Mouse (Mus musculus): ENCODE measurements around the gene Capn9.

The Capn9 gene

DNA sequence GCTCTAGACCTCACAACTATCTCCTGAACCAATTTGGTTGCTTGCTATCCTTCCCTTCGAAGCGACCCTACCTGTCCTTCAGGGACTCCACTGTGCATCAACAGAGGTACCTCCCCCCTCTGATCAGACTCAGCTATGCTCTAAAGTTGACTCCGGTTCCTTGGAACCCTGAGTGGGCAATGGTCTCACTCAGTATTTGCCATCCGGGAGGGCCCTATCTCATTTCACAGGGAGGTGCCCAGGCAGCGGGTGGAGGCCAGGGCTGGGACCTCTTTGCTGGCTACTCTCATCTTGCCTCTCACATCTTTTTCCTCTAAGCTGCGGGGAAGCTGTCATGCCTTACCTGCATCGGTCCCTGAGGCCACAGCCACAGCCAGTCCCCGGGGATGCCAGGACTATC, at the start of gene Capn9:
Gene Capn9, plus strand, starts transcription at position 301 of the 400 bp plus-strand sequence.
- ChIA-PET CTCF (interaction anchor here in 3 of 4 experiments (0.8 to 1.6 kb wide), 7 partner anchors 12 to 189 kb away, joined by 3 to 5 read pairs (median 4); no protein-coding TSS in a partner anchor), POLR2A (interaction anchor here in 2 of 4 experiments (1.0 to 3.0 kb wide), 3 partner anchors 10 to 55 kb away, joined by 3 to 9 read pairs (median 5); partner anchors contain the start of gene Cog2 (in 1 of the 2))

- POLR2A ChIA-PET = interaction anchor here in 1 of 4 experiments (1.0 kb wide), 1 partner anchor 122 kb away, joined by 3 read pairs; no protein-coding TSS in a partner anchor
- CTCF ChIA-PET = interaction anchor here in 2 of 4 experiments (0.6 to 1.2 kb wide), 2 partner anchors 37 to 82 kb away, joined by 3 to 6 read pairs; no protein-coding TSS in a partner anchor
Observed at GRCm38 (mm10) chr8:124526261-124526660, 49.6 kb upstream of the Capn9 start.

GRCm38 (mm10) chr8:124530076-124530475, 45.8 kb upstream of the Capn9 start:
- ChIA-PET POLR2A (interaction anchor here in 2 of 4 experiments (1.1 to 2.2 kb wide), 3 partner anchors 10 to 442 kb away, joined by 3 to 7 read pairs (median 6); partner anchors contain the start of gene Cog2 (in 1 of the 2)), CTCF (interaction anchor here in 1 of 4 experiments (1.0 kb wide), 1 partner anchor 9 kb away, joined by 3 read pairs; the partner anchor contains the start of gene Cog2)

DNA sequence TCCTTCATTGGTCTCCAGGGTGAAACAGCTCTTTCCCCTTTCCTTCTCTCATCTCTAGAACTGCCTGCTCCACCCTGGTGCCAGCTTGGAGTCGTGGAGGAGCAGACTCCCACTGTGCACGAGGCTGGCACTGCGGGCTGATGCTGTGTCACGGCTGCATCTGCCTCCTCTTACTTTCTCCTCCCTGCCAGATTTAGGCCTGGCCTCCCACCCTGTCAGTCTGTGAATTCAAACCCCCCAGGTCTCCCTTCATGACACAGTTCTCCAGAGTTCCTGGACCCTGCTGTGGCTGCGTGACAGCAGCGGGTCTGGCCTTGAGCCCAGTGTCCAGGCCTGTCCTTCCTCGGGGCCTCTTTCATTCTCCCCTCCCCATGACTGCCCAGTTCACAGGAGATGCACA, 45.4 kb upstream of the Capn9 start:
- CTCF ChIA-PET = interaction anchor here in 1 of 4 experiments (1.0 kb wide), 1 partner anchor 10 kb away, joined by 3 read pairs; the partner anchor contains the start of gene Cog2
- POLR2A ChIA-PET = interaction anchor here in 1 of 4 experiments (1.6 to 2.2 kb wide), 3 partner anchors 10 to 15 kb away, joined by 3 to 7 read pairs (median 6); partner anchors contain the start of gene Cog2

DNA sequence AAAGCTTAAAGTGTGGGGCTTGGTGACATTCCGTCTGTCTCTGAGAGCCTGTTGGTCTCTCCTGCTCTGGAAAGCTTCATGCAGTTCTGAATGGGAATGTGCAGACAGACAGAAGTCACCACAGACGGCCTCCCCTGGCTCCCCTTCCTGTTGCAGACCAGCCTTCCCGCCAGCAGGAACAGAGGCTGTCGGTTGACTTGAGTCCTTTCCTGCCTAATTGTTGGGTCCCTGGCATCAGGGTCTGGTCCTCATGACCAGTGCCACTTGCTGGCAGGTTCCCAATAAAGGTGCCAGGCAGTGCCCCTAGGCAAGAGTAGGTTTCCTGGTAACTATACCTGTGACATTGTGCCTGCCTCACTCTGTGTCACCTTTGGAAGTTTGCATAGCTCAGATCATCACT, 44.9 kb upstream of the Capn9 start:
- POLR2A ChIA-PET = interaction anchor here in 2 of 4 experiments (1.4 to 2.2 kb wide), 4 partner anchors 10 to 15 kb away, joined by 3 to 7 read pairs (median 6); partner anchors contain the start of gene Cog2 (in 1 of the 2)

DNA sequence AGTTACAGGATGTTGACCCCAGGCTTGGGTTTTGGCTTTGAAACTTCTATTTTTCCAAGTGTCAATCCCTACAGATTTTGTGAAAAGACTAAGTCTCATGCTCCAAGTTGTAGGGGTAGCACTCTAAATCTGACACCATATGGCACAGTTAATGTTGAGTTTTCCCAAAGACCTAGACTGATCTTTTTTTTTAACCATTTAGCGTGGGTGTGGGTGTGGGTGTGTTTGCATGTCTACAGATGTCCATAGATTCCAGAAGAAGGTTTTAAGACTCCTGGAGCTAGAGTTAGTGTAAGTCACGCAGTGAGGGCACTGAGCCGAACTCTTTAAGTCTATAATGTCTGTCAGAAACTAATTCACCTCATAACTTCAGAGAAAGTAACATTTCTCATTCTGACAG, 43.3 kb upstream of the Capn9 start:
- CTCF ChIA-PET = interaction anchor here in 1 of 4 experiments (1.5 kb wide), 1 partner anchor 13 kb away, joined by 3 read pairs; no protein-coding TSS in a partner anchor

More for the DNA sequence above, 44.9 kb upstream of the Capn9 start:
- CTCF ChIA-PET = interaction anchor here in 2 of 4 experiments (0.6 to 1.5 kb wide), 3 partner anchors 10 to 41 kb away, joined by 3 to 4 read pairs (median 3); partner anchors contain the start of gene Cog2 (in 1 of the 2)

GRCm38 (mm10) chr8:124535451-124535850, 40.5 kb upstream of the Capn9 start:
- ChIA-PET CTCF (interaction anchor here in 3 of 4 experiments (0.5 to 1.4 kb wide), 6 partner anchors 11 to 1212 kb away, joined by 3 to 14 read pairs (median 4); partner anchors contain the start of gene Cog2 (in 2 of the 3)), POLR2A (interaction anchor here in 3 of 4 experiments (0.7 to 3.0 kb wide), 9 partner anchors 9 to 337 kb away, joined by 3 to 21 read pairs (median 5); partner anchors contain the start of gene Cog2 (in 2 of the 3))

More for the DNA sequence above, 43.3 kb upstream of the Capn9 start:
- POLR2A ChIA-PET = interaction anchor here in 2 of 4 experiments (0.8 to 2.2 kb wide), 4 partner anchors 9 to 128 kb away, joined by 3 to 9 read pairs (median 4); partner anchors contain the start of gene Cog2 (in 2 of the 2)

- POLR2A ChIA-PET = interaction anchor here in 2 of 4 experiments (0.5 to 1.2 kb wide), 2 partner anchors 9 to 448 kb away, joined by 3 to 4 read pairs; no protein-coding TSS in a partner anchor
- CTCF ChIA-PET = no interaction called here
Observed at GRCm38 (mm10) chr8:124540906-124541305, 35.0 kb upstream of the Capn9 start.

- CTCF ChIA-PET = no interaction called here
- POLR2A ChIA-PET = no interaction called here
Observed at GRCm38 (mm10) chr8:124542001-124542400, 33.9 kb upstream of the Capn9 start.

- ChIA-PET POLR2A (interaction anchor here in 2 of 4 experiments (0.7 to 1.3 kb wide), 3 partner anchors 11 to 30 kb away, joined by 3 read pairs; no protein-coding TSS in a partner anchor), CTCF (interaction anchor here in 1 of 4 experiments (0.6 kb wide), 1 partner anchor 72 kb away, joined by 3 read pairs; no protein-coding TSS in a partner anchor)
Observed at GRCm38 (mm10) chr8:124543272-124543671, 32.6 kb upstream of the Capn9 start.

DNA sequence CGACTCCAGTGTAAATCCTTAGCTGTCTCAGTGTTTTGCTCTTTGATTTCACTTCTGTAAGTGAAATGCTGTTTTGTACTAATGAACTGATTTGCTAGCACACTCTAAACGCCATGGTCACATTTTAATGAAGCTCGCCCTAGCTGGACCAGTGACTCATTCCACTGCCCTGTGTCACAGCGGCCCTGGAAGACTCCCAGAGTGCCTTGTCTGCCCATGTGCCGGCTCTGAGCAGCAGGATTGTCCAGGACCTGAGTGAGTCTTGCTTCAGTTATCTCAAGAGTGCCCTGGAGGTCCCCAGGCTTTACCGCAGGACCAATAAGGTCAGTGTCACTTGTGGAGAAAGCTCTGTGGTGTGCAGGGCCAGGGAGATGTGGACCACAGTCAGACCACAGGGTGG, 29.5 kb upstream of the Capn9 start:
- CTCF ChIA-PET = interaction anchor here in 3 of 4 experiments (0.6 to 1.3 kb wide), 5 partner anchors 11 to 246 kb away, joined by 3 to 7 read pairs (median 3); partner anchors contain the start of gene Trim67 (in 1 of the 3)

DNA sequence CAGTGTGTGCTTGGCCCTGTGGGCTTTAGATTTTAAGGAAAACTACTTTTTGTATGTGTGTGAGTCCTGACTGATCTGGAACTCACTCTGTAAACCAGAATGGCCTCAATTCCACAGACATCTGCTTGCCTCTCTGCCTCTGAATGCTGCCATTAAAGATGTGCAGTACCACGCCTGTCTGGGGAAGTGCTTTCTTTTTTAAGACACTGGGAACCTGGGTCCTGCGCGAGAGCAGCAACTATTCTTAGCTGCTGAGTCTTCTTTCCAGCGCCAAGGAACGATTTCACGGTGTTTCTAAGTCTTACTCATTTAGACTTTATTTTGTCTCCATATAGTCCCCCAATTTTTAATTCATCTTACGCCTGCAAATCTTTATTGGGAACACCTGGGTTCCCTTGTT, 29.1 kb upstream of the Capn9 start:
- POLR2A ChIA-PET = interaction anchor here in 2 of 4 experiments (0.6 to 3.0 kb wide), 8 partner anchors 11 to 69 kb away, joined by 3 to 21 read pairs (median 3); partner anchors contain the start of gene Cog2 (in 1 of the 2)
- CTCF ChIA-PET = interaction anchor here in 2 of 4 experiments (0.6 to 1.1 kb wide), 3 partner anchors 12 to 246 kb away, joined by 3 to 4 read pairs (median 4); partner anchors contain the start of gene Trim67 (in 1 of the 2)

More for the DNA sequence above, 29.5 kb upstream of the Capn9 start:
- POLR2A ChIA-PET = interaction anchor here in 2 of 4 experiments (0.6 to 3.0 kb wide), 8 partner anchors 11 to 131 kb away, joined by 3 to 21 read pairs (median 3); no protein-coding TSS in a partner anchor

DNA sequence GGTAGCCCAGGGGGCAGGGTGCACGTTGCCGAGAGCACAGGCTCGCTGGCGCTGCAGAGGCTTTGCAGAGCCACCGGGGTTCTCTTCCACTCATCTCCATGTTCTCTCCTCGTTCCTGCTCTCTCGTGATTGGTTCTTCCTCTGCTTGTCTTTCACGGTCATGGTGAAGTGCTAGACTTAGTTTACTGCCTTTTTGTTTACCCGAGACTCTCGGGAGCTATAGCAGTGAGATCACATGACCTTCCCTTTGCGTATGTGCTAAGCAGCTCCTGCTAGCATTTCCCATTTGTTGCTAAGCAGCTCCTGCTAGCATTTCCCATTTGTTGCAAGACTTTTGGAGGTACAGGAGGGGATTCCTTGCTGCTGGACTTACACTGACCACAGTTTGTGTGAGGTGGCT, 28.6 kb upstream of the Capn9 start:
- POLR2A ChIA-PET = interaction anchor here in 2 of 4 experiments (0.6 to 3.0 kb wide), 9 partner anchors 11 to 69 kb away, joined by 3 to 21 read pairs (median 3); partner anchors contain the start of gene Cog2 (in 1 of the 2)
- CTCF ChIA-PET = interaction anchor here in 3 of 4 experiments (0.9 to 1.6 kb wide), 4 partner anchors 12 to 27 kb away, joined by 3 to 4 read pairs (median 4); partner anchors contain the start of gene Cog2 (in 1 of the 3)

GRCm38 (mm10) chr8:124548187-124548586, 27.7 kb upstream of the Capn9 start:
- POLR2A ChIA-PET = interaction anchor here in 3 of 4 experiments (0.6 to 1.9 kb wide), 8 partner anchors 8 to 29 kb away, joined by 3 to 5 read pairs (median 3); partner anchors contain the start of gene Cog2 (in 2 of the 3)
- CTCF ChIA-PET = interaction anchor here in 2 of 4 experiments (0.7 to 2.8 kb wide), 5 partner anchors 25 to 154 kb away, joined by 3 to 11 read pairs (median 3); partner anchors contain the start of gene Cog2 (in 1 of the 2)

DNA sequence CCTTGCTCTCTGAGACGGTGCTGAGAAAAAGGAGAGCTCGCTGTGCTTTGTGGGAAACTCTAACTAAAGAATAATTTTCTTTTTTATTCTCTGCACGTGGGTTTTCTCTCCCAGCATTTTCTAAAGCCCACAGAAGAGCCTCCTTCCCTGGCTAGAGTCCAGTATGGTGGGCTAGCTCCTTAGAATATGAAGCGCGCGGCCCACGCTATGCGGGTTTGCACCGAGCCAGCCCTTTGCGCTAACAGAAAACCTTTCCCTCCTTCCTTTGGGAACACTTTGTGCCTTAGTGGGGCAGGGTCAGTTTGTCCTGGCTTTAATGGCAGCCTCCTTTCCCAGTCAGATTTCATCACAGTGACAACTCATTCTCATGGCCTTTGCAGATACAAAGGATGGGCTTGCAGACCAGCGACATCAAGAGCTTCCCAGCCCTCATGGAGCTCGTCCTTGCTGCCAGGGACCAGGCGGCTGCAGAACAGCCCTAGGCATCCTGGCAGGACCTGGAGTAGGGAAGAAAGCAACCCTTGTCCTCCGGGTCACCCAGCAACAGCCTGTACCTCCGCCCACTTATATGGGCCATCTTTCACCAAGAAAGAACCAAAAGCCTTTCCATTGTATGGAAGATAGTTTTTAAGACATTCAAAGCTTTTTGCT, 24.8 kb upstream of the Capn9 start:
- ChIA-PET POLR2A (interaction anchor here in 1 of 4 experiments (1.0 kb wide), 1 partner anchor 30 kb away, joined by 4 read pairs; the partner anchor contains the start of gene Cog2), CTCF (interaction anchor here in 2 of 4 experiments (0.6 to 1.8 kb wide), 2 partner anchors 23 to 96 kb away, joined by 5 to 10 read pairs; no protein-coding TSS in a partner anchor)

GRCm38 (mm10) chr8:124555113-124555750, 20.7 kb upstream of the Capn9 start:
- ChIA-PET CTCF (interaction anchor here in 1 of 4 experiments (0.8 kb wide), 1 partner anchor 18 kb away, joined by 3 read pairs; no protein-coding TSS in a partner anchor), POLR2A (interaction anchor here in 1 of 4 experiments (1.7 kb wide), 1 partner anchor 18 kb away, joined by 7 read pairs; no protein-coding TSS in a partner anchor)

GRCm38 (mm10) chr8:124556164-124556563, 19.7 kb upstream of the Capn9 start:
- CTCF ChIA-PET = interaction anchor here in 1 of 4 experiments (1.0 kb wide), 1 partner anchor 18 kb away, joined by 3 read pairs; no protein-coding TSS in a partner anchor
- POLR2A ChIA-PET = interaction anchor here in 2 of 4 experiments (0.7 to 1.7 kb wide), 4 partner anchors 11 to 662 kb away, joined by 3 to 7 read pairs (median 3); partner anchors contain the start of genes Acta1 (in 1 of the 2) and Fam89a (in 1 of the 2)

Data from embryonic stem cell, embryonic (primary cell).